8 mouse cellular contexts compared by ENCODE assay signal in genomic region chr7:3692987-3693808, GRCm38 (mm10). TPM values are rescaled to one million over a fixed set of nuclear protein-coding genes. Genes with fewer than 3 reads are reported as not detected.
DNase-seq lines count a peak whose midpoint lies in the region; ATAC-seq lines count a peak whose summit lies in the region.

Gene Mboat7 (minus strand): TSS chr7:3693523.

- WGBS in heart, embryonic 13.5 days: under 1% methylated on average over 55 of the region's 55 CpGs
- WGBS in liver, embryonic 12.5 days (ENCODE audit: insufficient replicate concordance): under 1% methylated on average over 55 of the region's 55 CpGs
- under 1% methylated on average over 55 of the region's 55 CpGs for WGBS in stomach, embryonic 15.5 days

- H3K27ac ChIP-seq in brown adipose tissue, adult 24 weeks (replicated peaks; ENCODE audit: low read depth, low read length): peak within 1 kb of the TSS; percentile 92
- H3K27ac ChIP-seq in heart, embryonic 13.5 days (replicated peaks): peak within 1 kb of the TSS; percentile 99
- peak within 1 kb of the TSS; percentile 87 for H3K27ac ChIP-seq in liver, embryonic 12.5 days
- H3K27ac ChIP-seq in stomach, embryonic 15.5 days: peak within 1 kb of the TSS; percentile 97

- no peaks in the 10 kb centered on the region for H3K9me3 ChIP-seq in heart, embryonic 13.5 days
- no peaks in the 10 kb centered on the region for H3K9me3 ChIP-seq in liver, embryonic 12.5 days (replicated peaks)
- H3K9me3 ChIP-seq in stomach, embryonic 15.5 days: no peaks in the 10 kb centered on the region

- H3K9ac ChIP-seq in heart, embryonic 13.5 days: peak within 1 kb of the TSS; percentile 88
- H3K9ac ChIP-seq in liver, embryonic 12.5 days: peak within 1 kb of the TSS; percentile 82
- peak within 1 kb of the TSS; percentile 81 for H3K9ac ChIP-seq in stomach, embryonic 15.5 days

- H3K27me3 ChIP-seq in heart, embryonic 13.5 days (replicated peaks): no peaks in the 10 kb centered on the region
- no peaks in the 10 kb centered on the region for H3K27me3 ChIP-seq in liver, embryonic 12.5 days (replicated peaks)
- no peaks in the 10 kb centered on the region for H3K27me3 ChIP-seq in stomach, embryonic 15.5 days (replicated peaks)

- peaks cover 48% of the 10 kb centered on the region for H3K36me3 ChIP-seq in heart, embryonic 13.5 days
- H3K36me3 ChIP-seq in liver, embryonic 12.5 days: peaks cover 28% of the 10 kb centered on the region
- H3K36me3 ChIP-seq in stomach, embryonic 15.5 days: 0 out of 2 replicates have a peak, but pooled peaks cover 11% of the 10 kb centered on the region

- peak within 1 kb of the TSS; percentile 72 for H3K4me3 ChIP-seq in brown adipose tissue, adult 24 weeks (ENCODE audit: insufficient read depth, low read depth, low read length)
- H3K4me3 ChIP-seq in heart, embryonic 13.5 days: peak within 1 kb of the TSS; percentile 79
- peak within 1 kb of the TSS; percentile 71 for H3K4me3 ChIP-seq in liver, embryonic 12.5 days
- peak within 1 kb of the TSS; percentile 71 for H3K4me3 ChIP-seq in stomach, embryonic 15.5 days (replicated peaks)

- ATAC-seq in heart, embryonic 13.5 days (ENCODE audit: extremely low read depth, insufficient number of reproducible peaks, low FRiP score, low TSS enrichment): peak; percentile 79
- ATAC-seq in liver, embryonic 12.5 days: peak; percentile 83
- peak; percentile 89 for ATAC-seq in stomach, embryonic 15.5 days (ENCODE audit: insufficient read depth, low FRiP score, low read depth)

- H3K4me2 ChIP-seq in heart, embryonic 13.5 days: peak within 1 kb of the TSS; percentile 96
- peak within 1 kb of the TSS; percentile 96 for H3K4me2 ChIP-seq in liver, embryonic 12.5 days
- peak within 1 kb of the TSS; percentile 78 for H3K4me2 ChIP-seq in stomach, embryonic 15.5 days

- no peaks in the 10 kb centered on the region for H3K4me1 ChIP-seq in brown adipose tissue, adult 24 weeks (ENCODE audit: control insufficient read depth, insufficient read depth, insufficient read length, low read length)
- H3K4me1 ChIP-seq in heart, embryonic 13.5 days: peaks cover 25% of the 10 kb centered on the region
- peaks cover 39% of the 10 kb centered on the region for H3K4me1 ChIP-seq in liver, embryonic 12.5 days
- H3K4me1 ChIP-seq in stomach, embryonic 15.5 days: peaks cover 10% of the 10 kb centered on the region

- DNase-seq in CD4-positive, CD25-positive, alpha-beta regulatory T cell, adult 2 months (ENCODE audit: low read depth, low spot score): peak; percentile 97
- DNase-seq in fat pad, adult 2 months (ENCODE audit: extremely low read depth, low read depth, low spot score): peak; percentile 96
- DNase-seq in kidney, postnatal 10 days: peak; percentile 98
- peak; percentile 97 to 98 for DNase-seq in natural killer cell, adult 2 months (ENCODE audit: low spot score in 2 of 2)

RNA-seq across cellular contexts. Expression of gene Mboat7, which starts in this region (rescaled TPM):
- polyA plus RNA-seq in brown adipose tissue, adult 24 weeks (2012; ENCODE audit: insufficient read depth, insufficient read length, missing spikeins): 20.9 and 29.8 TPM in 2 replicates
- 35.5 and 40.7 TPM in 2 replicates for polyA plus RNA-seq in heart, embryonic 13.5 days (2015; fragmentation: Nextera tagmentation; extraction: Ambion mirVana)
- polyA plus RNA-seq in liver, embryonic 12.5 days (2016; fragmentation: Nextera tagmentation; extraction: Ambion mirVana): 24.9 and 27.5 TPM in 2 replicates
- 51.2 and 53.2 TPM in 2 replicates for polyA plus RNA-seq in stomach, embryonic 15.5 days (2015; fragmentation: Nextera tagmentation; extraction: Ambion mirVana)

Comparison
In these comparisons a context has a peak if more than half of its experiments do, and no peak if none do; other contexts are left out.
1. Peak in every context shown above with its lines: DNase-seq, ATAC-seq, H3K4me3 ChIP-seq and H3K27ac ChIP-seq.